Mouse (Mus musculus) lung, postnatal 36 days (tissue): ENCODE results near the gene Pdpr.
"Not testable (repeated sequence)": the region's sequence is repeated elsewhere in the genome, so short reads cannot be mapped to it uniquely, and the experiment has no call there.

Source experiments
- DNase-seq: peaks from one replicate; pipeline ENCODE4 v3.0.0; 2022; ENCODE audit warnings: mixed read lengths

Pdpr gene

DNA sequence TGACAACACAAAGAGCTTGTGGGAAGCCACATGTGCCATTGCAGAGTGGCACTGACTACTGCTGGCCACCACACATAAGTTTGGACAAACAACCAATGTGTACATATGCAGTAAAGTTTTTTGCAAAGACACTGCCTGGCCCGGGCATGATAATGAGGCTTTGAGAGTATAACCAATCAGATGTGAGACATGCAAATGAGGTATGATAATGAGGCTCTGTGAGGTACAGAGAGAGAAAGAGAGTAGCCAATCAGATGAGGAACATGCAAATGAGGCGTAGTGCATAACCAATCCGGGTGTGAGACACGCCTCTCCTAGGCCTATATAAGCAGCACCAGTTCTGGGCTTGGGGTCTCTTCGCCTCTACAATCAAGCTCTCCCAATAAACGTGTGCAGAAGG is 2.1 kb upstream of the Pdpr start, which contains the start of gene Clec18a:
Clec18a (minus strand) TSS at position 101 of the 400 bp plus-strand sequence.
- not testable (repeated sequence) for DNase-seq

DNA sequence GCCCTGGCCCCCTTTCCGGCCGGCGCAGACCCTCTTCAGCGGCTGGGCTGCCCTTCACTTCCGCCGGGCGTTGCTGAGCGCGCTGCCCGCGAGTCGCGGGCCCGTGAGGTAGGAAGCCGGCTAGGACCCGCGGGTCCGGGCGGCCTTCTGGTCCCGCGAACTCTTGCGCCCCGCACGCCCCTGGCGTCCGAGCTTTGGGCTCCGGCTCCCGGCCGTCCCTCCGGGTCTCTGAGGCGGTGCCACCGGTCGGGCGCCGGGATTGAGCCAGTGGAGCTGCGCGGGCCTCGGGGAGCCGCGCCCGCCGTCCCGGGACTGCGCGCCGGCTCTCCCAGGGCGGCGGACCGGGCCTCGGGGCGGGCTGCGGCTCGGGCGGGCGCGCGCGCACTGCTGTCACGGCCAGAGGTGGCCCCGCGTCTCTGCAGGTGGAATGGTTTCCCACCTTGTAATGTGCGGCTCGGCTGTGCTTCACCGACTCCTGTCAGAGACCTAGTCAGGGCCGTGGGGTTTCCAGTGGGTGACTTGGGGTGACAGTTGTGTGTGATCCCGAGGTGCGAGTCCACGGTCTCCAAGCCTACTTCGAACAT is 381 bp downstream of the Pdpr start:
- DNase-seq = peak; percentile 4

DNA sequence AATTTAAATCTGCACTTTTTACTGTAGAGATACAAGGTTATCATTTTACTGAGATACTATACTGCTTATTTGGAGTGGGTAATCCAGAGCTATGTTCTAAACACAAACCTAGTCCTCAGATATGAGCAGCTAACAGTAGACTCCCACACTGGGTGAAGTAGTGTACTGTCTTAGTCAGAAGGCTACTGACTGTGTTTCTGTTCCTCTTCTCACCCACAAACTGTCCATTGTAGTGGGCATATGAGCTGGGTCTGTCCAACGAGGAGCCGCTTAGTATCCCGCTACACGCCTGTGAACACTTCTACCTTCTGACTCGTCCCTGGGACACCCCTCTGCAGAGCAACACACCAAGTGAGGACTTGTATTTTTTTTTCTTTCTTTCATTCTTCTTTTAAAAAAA is 20.5 kb downstream of the Pdpr start:
- DNase-seq = no peak

DNA sequence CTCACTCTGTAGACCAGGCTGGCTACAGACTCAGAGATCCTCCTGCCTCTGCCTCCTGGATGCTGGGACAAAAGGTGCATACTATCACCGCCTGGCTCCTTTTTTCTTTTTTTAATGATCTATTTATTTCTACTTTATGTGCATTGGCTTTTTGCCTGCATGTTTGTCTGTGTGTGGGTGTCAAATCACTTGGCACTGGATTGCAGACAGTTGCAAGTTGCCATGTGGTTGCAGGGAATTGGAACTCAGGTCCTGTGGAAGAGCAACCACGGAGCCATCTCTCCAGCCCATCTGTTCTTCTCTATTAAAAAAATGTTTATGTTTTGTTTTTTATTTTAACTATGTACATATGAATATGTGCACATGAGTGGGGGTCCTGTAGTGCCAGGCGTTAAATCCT is 25.1 kb downstream of the Pdpr start:
- no peak for DNase-seq

DNA sequence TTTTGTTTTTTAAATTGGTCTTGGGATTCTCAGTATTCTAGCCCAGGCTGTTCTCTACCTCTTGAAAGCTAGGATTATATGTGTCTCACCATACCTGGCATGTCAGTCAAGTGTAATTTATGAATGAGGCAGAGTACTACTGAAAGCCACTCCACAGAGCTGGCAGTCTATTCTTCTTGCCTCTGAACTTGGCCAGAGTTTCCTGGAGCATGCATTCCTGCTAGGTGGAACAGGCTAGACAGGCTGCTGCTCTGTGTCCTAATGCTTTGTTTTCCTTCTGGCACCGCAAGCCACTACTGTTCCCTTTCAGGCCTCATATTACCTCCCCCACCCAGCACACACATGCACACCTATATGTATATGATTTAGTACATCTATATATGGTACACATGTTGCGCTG is 36.3 kb downstream of the Pdpr start:
- peak; percentile 36 for DNase-seq

DNA sequence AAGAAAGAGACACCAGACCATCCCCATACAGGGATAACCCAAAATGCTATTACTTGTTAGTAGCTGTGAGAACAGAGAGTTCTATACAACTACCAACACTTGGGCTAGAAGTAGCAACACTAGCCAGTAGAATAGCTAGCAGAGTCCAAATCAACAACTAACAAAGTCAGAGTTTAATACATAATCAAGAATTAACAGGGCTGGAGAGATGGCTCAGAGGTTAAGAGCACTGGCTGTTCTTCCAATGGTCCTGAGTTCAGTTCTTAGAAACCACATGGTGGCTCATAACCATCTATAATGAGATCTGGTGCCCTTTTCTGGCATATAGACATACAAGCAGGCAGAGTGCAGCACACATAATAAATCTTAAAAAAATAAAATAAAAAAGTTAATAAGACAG is 48.1 kb downstream of the Pdpr start:
- no peak for DNase-seq

DNA sequence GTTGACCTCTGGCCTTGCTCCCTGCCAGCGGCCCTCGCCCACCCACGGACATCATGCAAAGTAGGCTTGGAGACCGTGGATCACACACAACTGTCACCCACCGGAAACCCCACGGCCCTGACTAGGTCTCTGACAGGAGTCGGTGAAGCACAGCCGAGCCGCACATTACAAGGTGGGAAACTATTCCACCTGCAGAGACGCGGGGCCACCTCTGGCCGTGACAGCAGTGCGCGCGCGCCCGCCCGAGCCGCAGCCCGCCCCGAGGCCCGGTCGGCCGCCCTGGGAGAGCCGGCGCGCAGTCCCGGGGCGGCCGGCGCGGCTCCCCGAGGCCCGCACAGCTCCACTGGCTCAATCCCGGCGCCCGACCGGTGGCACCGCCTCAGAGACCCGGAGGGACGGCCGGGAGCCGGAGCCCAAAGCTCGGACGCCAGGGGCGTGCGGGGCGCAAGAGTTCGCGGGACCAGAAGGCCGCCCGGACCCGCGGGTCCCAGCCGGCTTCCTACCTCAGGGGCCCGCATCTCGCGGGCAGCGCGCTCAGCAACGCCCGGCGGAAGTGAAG is 50.5 kb downstream of the Pdpr start:
- DNase-seq = peak; percentile 7

DNA sequence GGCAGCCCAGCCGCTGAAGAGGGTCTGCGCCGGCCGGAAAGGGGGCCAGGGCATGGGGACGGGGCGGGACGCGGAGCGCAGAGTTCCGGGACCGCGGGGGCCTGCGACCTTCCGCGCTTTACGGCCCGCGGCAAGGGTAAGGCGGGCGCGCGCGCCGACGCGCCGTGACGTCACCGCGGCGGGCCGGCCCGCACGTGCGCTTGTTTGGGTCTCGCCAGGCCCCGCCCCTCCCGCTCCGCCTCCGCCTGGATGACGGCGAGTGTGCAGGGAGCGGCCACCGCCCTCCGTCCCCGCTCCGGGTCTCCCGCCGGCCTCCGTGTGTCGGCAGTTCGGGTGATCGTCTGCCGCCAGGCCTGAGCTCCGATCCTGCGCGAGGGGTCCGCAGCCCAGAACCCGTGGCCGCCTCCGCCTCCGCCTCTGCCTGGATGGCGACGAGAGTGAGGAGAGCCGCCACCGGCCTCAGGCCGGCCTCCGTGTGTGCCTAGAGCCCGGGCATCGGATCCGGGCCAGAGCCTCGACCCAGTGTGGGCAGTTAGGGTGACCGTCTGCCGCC is 51.1 kb downstream of the Pdpr start:
- peak; percentile 97 for DNase-seq

DNA sequence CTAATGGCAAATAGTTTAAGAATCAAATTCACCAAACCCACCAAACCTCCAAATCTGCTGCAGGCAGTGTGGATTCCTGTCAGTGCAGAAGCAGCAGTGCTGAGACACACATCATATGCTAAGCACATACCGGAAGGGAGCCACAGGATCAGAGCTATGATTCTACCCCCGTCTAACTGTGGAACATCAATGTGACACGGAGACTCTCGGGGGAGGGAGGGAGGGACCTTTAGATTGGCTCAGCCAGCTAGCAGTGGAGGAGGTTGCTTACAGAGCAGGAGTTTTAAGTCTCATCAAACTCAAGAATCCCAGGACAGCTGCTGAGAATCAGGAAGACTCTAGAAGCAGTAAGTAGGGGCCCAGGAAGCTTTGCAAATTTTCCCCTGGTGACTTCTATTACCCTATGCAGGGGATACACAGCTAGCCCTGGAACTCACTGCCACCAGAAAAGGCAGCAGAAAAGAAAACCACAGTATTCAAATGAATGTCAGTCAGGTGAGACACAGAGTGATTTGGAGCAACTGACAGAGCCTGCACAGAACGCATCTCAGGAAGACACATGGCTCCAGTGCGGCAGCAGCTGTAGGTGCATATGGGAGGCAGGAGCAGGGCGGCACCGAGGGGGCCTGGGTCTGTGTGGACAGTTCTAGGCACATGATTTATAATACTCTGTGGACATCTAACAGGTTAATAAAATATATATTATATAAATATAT is 61.4 kb downstream of the Pdpr start:
- no peak for DNase-seq

DNA sequence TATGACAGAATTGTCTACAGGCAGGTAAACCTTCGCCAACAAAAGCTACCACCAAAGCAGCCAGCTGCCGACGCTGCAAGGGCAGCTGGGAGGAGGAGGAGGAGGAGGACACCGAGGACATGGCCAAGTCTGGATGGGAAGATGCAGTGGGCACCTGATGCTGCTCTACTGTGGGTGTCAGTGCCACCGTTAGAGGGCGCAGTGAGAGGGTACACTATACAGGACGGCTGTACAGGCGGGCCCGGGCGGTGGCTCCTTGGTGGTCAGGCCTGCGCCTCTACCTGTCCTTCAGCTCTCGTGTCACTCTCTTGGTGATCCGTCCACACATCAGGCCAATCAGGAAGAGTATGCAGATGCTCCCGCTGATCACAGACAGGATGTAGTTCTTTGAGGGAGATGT is 63.2 kb downstream of the Pdpr start:
- DNase-seq = peak; percentile 76

DNA sequence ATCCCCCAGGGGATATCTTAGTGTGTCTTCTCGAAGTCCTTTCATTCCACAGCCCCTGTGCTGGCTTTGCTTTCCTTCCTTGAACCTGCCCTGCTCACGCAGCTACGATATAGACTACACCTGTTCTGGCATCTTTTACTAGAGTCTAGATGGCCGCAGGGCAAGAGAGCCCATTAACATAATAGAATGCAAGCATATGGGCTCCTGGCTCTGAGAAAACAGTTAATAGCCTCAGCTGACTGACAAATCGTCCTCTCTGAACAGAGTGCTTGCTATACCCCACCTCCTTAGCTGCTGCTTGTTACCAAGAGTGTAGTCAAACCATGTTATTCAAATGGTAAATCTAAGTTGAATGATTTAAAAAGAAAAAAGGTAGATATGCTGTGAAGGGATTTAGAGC is 77.2 kb downstream of the Pdpr start:
- DNase-seq = no peak

DNA sequence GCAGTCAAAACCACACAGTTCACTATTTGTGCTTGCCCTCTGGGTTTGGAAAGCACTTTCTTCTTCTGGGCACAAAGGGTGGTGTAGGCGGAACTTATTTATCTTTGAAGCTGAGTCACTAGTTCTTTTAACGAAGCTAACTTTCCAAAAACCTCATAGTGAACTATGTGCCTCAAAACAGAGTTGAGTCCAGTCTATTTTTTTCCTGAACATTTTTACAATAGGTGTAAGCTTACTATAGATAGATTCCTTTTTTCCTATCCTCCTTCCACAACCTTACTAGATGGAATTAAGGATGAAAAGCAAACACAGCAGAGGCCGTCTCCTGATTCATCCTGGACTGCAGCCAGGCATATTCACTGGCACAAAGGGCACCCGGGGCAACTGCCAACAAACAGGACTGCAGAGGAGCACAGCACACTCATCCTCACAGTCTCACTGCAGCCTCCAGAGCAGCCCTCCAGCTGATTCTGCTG is 91.1 kb downstream of the Pdpr start:
- peak; percentile 40 for DNase-seq
